Mouse (Mus musculus) layer of hippocampus, adult 9-10 months (tissue): ENCODE data around the gene Anapc15-ps.

Source experiments
- DNase-seq: peaks from one replicate; pipeline ENCODE4 v3.0.0; 2022; ENCODE audit warnings: low spot score

Gene Anapc15-ps

GRCm38 (mm10) chr10:95628338-95628737 lies 44.9 kb downstream of the Anapc15-ps start:
- no peak for DNase-seq

- DNase-seq = no peak
Observed at GRCm38 (mm10) chr10:95627381-95627780, 45.9 kb downstream of the Anapc15-ps start.

- no peak for DNase-seq
Observed at GRCm38 (mm10) chr10:95625300-95625699, 48.0 kb downstream of the Anapc15-ps start.

- no peak for DNase-seq
Observed at GRCm38 (mm10) chr10:95624007-95624406, 49.2 kb downstream of the Anapc15-ps start.

GRCm38 (mm10) chr10:95623518-95623905 lies 49.7 kb downstream of the Anapc15-ps start:
- no peak for DNase-seq
